Mouse (Mus musculus): Measurements from ENCODE around the gene Pacsin2. TPM values are rescaled to one million over a fixed set of nuclear protein-coding genes. Genes with fewer than 3 reads are reported as not detected.

Gene Pacsin2
- polyA plus RNA-seq, 1 experiment: 47.6 TPM

DNA sequence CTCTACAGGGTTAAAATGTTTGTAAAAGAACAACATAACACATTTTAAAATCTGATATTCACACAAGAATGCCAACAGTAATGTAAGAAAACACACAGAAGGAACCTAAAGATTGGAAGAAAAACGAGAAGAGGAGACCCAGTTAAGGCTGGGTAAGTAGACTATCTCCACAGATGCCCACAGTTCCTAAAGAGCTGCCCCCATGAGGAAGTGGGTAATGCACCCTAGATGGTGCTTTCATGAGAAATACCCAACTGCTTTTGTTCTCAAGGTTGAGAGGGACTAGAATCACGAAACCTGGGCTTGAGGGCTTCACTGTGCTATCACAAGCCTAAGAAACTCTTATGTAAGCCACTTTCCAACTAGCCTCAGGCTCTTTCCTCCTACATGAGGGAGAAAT lies 44.8 kb downstream of the Pacsin2 start:
- 8% methylated on average over 2 of the region's 2 CpGs for WGBS
- Histone ChIP-seq H3K27ac (ENCODE audit: control insufficient read depth, insufficient read depth, low read depth, low read length, poor library complexity) (no peak overlapping the region), H3K4me3 (replicated peaks; ENCODE audit: control insufficient read depth, low read depth, low read length) (no peak overlapping the region), H3K4me1 (ENCODE audit: control insufficient read depth, insufficient read depth, low read length) (peaks cover 7% of the 10 kb centered on the region)
- TF ChIP-seq POLR2A (IDR thresholded peaks at IDR 0.05; ENCODE audit: borderline replicate concordance, control insufficient read depth, low read depth, low read length): no peak

DNA sequence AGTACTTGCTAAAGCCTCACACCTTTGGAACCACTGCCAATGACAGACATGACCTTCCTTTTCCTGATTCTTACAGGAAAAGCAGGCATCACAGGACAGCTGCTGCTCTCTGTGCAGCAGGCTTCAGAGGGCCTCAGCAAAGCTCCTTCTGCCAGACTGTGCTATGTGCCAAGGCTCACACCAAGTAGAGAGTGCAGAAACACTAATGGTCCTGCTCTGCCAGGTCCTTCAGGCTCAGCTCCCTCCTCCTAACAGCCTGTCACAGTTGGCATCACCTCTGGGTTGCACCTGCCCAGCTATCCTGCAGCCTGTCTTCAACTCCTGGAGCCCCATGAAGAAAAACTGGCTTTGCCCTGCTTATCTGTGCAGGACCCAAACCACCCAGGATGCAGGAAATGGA lies 45.7 kb downstream of the Pacsin2 start:
- TF ChIP-seq CTCF (IDR thresholded peaks at IDR 0.05; ENCODE audit: control insufficient read depth, insufficient read depth, low read length): no peak
- no peak for TF ChIP-seq POLR2A (IDR thresholded peaks at IDR 0.05; ENCODE audit: borderline replicate concordance, control insufficient read depth, low read depth, low read length)
- H3K4me1 ChIP-seq (ENCODE audit: control insufficient read depth, insufficient read depth, low read length): peaks cover 7% of the 10 kb centered on the region
- peak overlapping the region; percentile 13; the same call in 1 of the 2 replicates for H3K27ac ChIP-seq (ENCODE audit: control insufficient read depth, insufficient read depth, low read depth, low read length, poor library complexity)
- H3K4me3 ChIP-seq (replicated peaks; ENCODE audit: control insufficient read depth, low read depth, low read length): no peak overlapping the region

DNA sequence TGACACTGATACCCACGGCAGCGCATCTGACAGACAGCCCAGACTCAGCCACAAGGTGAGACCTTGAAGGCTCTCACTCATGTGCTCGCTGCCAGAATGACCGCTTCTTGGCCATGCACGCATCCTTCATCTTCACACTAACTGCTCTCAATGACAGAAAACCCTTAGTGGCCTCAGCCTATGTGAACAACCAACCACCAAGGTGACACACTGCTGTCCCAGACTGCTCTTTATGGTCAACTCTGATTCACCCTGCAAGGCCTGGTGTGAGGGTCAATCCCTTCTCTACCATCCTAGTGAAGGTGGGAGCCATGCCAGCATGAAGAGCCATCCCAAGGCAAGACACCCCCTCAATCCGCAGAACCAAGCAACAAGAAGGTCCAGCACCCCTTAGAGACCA lies 46.5 kb downstream of the Pacsin2 start:
- H3K27ac ChIP-seq (ENCODE audit: control insufficient read depth, insufficient read depth, low read depth, low read length, poor library complexity): no peak overlapping the region
- peaks cover 7% of the 10 kb centered on the region for H3K4me1 ChIP-seq (ENCODE audit: control insufficient read depth, insufficient read depth, low read length)
- no peak for TF ChIP-seq POLR2A (IDR thresholded peaks at IDR 0.05; ENCODE audit: borderline replicate concordance, control insufficient read depth, low read depth, low read length)
- TF ChIP-seq CTCF (IDR thresholded peaks at IDR 0.05; ENCODE audit: control insufficient read depth, insufficient read depth, low read length): no peak
- WGBS: 91% methylated on average over 6 of the region's 6 CpGs
- H3K4me3 ChIP-seq (replicated peaks; ENCODE audit: control insufficient read depth, low read depth, low read length): no peak overlapping the region

DNA sequence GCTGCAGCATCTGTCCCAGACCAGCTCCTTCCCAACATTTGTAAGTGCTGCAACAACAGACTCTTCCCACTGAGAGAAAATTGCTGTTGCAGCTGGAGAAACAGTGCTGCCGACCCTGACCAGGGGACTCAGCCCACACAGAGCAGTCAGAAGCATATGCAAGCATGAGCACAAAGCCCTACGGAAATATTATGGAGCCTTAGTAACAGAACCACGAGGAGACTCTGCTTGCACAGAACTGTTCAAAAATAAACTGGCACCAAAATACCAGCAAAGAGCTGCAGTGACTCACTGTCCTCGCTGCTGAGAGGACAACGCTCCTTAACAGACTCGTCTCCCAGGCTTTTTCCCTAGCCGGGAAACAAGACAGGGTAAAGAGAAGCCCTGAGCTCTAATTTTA lies 47.0 kb downstream of the Pacsin2 start:
- WGBS: 85% methylated on average over 7 of the region's 7 CpGs
- Histone ChIP-seq H3K4me3 (replicated peaks; ENCODE audit: control insufficient read depth, low read depth, low read length) (no peak overlapping the region), H3K27ac (ENCODE audit: control insufficient read depth, insufficient read depth, low read depth, low read length, poor library complexity) (no peak overlapping the region), H3K4me1 (ENCODE audit: control insufficient read depth, insufficient read depth, low read length) (peaks cover 7% of the 10 kb centered on the region)
- TF ChIP-seq POLR2A (IDR thresholded peaks at IDR 0.05; ENCODE audit: borderline replicate concordance, control insufficient read depth, low read depth, low read length) (no peak), CTCF (IDR thresholded peaks at IDR 0.05; ENCODE audit: control insufficient read depth, insufficient read depth, low read length) (no peak)

DNA sequence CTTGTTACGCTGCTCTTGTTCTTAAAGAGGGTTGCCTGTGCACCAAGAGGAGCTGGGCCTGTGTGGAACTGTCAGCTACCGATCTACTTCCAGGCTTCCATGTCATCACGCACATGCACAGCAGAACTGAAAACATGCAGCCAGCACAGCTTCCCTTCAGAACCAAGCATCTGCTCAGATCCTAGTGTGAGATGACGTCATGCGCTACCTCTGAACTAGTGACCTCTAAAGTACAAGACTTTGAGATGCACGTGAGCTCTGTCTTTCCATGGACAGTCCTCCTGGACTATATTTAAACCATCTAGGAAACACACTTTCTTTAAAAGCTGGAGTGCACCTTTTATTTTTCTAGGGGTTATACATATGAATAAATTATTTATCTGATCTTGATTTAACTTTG lies 49.0 kb downstream of the Pacsin2 start:
- H3K4me1 ChIP-seq (ENCODE audit: control insufficient read depth, insufficient read depth, low read length): peaks cover 8% of the 10 kb centered on the region
- H3K27ac ChIP-seq (ENCODE audit: control insufficient read depth, insufficient read depth, low read depth, low read length, poor library complexity): no peak overlapping the region
- H3K4me3 ChIP-seq (replicated peaks; ENCODE audit: control insufficient read depth, low read depth, low read length): no peak overlapping the region
- no peak for TF ChIP-seq CTCF (IDR thresholded peaks at IDR 0.05; ENCODE audit: control insufficient read depth, insufficient read depth, low read length)
- TF ChIP-seq POLR2A (IDR thresholded peaks at IDR 0.05; ENCODE audit: borderline replicate concordance, control insufficient read depth, low read depth, low read length): no peak
- 87% methylated on average over 6 of the region's 6 CpGs for WGBS

DNA sequence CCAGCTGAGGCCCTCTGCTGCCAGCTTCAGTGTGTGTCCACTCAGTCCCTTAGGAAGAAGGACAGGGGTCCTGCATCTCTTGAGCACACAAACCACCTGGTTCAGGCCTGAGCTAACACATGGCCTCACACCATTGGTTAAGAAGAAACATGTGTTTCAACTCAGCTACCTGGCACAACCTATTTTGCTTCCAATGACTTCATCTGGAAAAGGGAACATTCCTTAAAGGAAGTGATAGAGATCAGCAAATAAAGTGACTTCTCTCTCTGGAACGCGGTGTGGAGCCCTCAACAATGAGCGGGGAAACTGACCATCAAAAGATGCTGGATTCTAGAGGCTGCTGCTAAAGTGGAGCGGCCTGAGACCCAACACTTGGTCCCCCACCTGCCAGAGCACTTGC lies 52.8 kb downstream of the Pacsin2 start:
- TF ChIP-seq POLR2A (IDR thresholded peaks at IDR 0.05; ENCODE audit: borderline replicate concordance, control insufficient read depth, low read depth, low read length) (no peak), CTCF (IDR thresholded peaks at IDR 0.05; ENCODE audit: control insufficient read depth, insufficient read depth, low read length) (no peak)
- Histone ChIP-seq H3K27ac (ENCODE audit: control insufficient read depth, insufficient read depth, low read depth, low read length, poor library complexity) (no peak overlapping the region), H3K4me3 (replicated peaks; ENCODE audit: control insufficient read depth, low read depth, low read length) (no peak overlapping the region), H3K4me1 (ENCODE audit: control insufficient read depth, insufficient read depth, low read length) (peaks cover 2% of the 10 kb centered on the region; the same call in 1 of the 2 replicates)
- 92% methylated on average over 4 of the region's 4 CpGs for WGBS

DNA sequence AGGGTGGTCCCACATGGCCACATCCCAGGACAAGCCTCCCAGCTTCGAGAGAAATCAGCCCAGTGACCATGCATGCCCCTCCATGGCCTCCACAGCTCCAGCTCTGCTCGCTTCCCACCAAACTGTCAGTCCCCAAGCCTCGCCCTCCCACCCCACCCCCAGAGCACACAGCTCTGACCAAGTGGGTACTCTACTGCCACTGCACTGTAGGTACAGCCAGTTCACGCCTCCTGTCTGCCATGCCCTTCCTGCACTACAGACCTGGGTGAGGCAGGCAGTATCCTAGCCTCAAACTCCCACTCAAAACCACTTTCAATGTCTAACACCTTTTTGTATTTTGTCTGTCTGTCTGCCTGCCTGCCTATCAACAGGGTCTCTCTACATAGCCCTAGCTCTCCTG lies 53.7 kb downstream of the Pacsin2 start:
- no peak for TF ChIP-seq CTCF (IDR thresholded peaks at IDR 0.05; ENCODE audit: control insufficient read depth, insufficient read depth, low read length)
- TF ChIP-seq POLR2A (IDR thresholded peaks at IDR 0.05; ENCODE audit: borderline replicate concordance, control insufficient read depth, low read depth, low read length): no peak
- peaks cover 2% of the 10 kb centered on the region; the same call in 1 of the 2 replicates for H3K4me1 ChIP-seq (ENCODE audit: control insufficient read depth, insufficient read depth, low read length)
- H3K4me3 ChIP-seq (replicated peaks; ENCODE audit: control insufficient read depth, low read depth, low read length): no peak overlapping the region
- WGBS: 83% methylated on average over 4 of the region's 4 CpGs
- H3K27ac ChIP-seq (ENCODE audit: control insufficient read depth, insufficient read depth, low read depth, low read length, poor library complexity): no peak overlapping the region

DNA sequence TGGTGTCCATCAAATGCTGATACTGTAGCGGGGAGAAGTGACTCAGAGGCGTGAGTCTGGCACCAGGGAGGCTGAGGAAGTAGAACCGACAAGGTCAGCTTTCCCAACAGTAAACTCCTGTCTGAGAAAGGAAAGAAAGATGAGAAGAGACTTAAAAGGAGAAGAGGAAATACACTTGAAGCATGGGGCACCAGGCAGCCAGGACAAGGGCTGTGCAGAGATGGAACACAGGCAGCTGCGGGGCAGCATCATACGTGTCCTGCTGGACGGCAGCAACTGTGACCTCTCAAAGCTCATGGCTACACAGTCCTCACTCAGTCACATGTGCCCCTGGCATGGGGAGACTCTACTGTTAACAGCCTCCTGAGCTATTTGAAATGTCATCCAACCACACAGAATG lies 54.1 kb downstream of the Pacsin2 start:
- H3K4me3 ChIP-seq (replicated peaks; ENCODE audit: control insufficient read depth, low read depth, low read length): no peak overlapping the region
- peaks cover 2% of the 10 kb centered on the region; the same call in 1 of the 2 replicates for H3K4me1 ChIP-seq (ENCODE audit: control insufficient read depth, insufficient read depth, low read length)
- 34% methylated on average over 6 of the region's 6 CpGs for whole genome bisulfite sequencing
- H3K27ac ChIP-seq (ENCODE audit: control insufficient read depth, insufficient read depth, low read depth, low read length, poor library complexity): no peak overlapping the region
- TF ChIP-seq POLR2A (IDR thresholded peaks at IDR 0.05; ENCODE audit: borderline replicate concordance, control insufficient read depth, low read depth, low read length): no peak
- no peak for TF ChIP-seq CTCF (IDR thresholded peaks at IDR 0.05; ENCODE audit: control insufficient read depth, insufficient read depth, low read length)

DNA sequence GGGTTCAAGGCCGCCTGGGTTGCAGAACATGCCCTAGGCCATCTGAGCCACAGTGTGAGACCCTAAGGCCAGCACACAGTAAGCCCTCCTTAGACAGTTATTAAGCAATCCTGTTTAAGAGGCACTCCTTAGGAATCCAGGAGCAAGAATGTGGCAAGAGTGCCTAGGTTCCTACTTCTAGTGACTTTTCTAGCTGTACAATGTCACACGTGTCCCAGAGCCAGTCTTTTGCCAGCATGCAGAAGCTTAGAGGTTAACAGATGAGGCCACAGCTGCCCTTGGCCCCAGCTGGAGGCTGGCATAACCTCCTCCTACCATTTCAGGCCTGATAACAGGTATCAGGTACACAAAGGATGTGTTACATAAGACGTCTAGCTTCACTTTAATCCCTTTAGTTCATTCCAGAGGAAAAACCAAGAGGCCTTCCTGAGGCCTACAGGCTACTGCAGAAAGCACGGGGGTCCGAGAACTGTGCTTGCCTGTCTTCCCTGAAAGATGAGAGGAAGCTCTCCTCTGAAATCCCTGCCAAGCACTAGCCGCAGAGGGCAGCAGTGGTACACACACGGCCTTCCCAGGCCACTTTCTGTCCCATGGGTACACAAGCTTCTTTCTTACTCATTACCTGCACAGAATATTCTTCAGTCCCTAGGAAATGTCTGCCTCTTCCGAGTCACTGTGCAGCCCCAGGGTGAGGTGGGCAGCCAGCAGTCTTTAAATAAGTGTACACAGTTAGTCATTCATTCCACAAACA lies 55.5 kb downstream of the Pacsin2 start:
- Histone ChIP-seq H3K4me3 (replicated peaks; ENCODE audit: control insufficient read depth, low read depth, low read length) (no peak overlapping the region), H3K27ac (ENCODE audit: control insufficient read depth, insufficient read depth, low read depth, low read length, poor library complexity) (no peak overlapping the region), H3K4me1 (ENCODE audit: control insufficient read depth, insufficient read depth, low read length) (peaks cover 3% of the 10 kb centered on the region; the same call in 1 of the 2 replicates)
- TF ChIP-seq POLR2A (IDR thresholded peaks at IDR 0.05; ENCODE audit: borderline replicate concordance, control insufficient read depth, low read depth, low read length) (no peak), CTCF (IDR thresholded peaks at IDR 0.05; ENCODE audit: control insufficient read depth, insufficient read depth, low read length) (0 out of 2 replicates have a peak, but pooled peaks have one; percentile 13)
- 67% methylated on average over 8 of the region's 8 CpGs for WGBS

Data from bone marrow, adult 2 months (tissue).